Mouse (Mus musculus) kidney, adult 18-20 months (tissue): ENCODE data around the gene Tomm6.

Experiments used
- DNase-seq: peaks from one replicate; pipeline ENCODE4 v3.0.0; 2021

Tomm6 gene

DNA sequence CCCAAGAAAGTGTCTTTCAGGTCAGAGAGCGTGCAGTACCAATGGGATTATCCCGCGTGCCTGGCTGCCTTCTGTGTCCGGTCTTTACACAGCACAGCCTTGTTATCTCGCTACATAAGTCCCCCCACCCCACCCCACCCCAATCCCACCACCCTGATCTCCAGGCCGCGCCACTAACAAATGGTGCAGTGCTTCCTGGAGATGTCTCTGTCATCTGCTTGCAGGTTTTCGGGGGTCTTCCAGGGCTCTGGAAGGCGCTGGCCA lies at the start of gene Tomm6:
Gene Tomm6 (minus strand): TSS at position 43 of the 264 bp plus-strand sequence.
- no peak for DNase-seq

- DNase-seq = peak; percentile 94
Observed at GRCm38 (mm10) chr17:47737271-47738065, 49.3 kb upstream of the Tomm6 start.

- peak; percentile 98 for DNase-seq
Observed at GRCm38 (mm10) chr17:47736856-47737255, 48.7 kb upstream of the Tomm6 start, which contains the start of gene Tfeb. Tfeb (plus strand) TSS chr17:47737030.

DNA sequence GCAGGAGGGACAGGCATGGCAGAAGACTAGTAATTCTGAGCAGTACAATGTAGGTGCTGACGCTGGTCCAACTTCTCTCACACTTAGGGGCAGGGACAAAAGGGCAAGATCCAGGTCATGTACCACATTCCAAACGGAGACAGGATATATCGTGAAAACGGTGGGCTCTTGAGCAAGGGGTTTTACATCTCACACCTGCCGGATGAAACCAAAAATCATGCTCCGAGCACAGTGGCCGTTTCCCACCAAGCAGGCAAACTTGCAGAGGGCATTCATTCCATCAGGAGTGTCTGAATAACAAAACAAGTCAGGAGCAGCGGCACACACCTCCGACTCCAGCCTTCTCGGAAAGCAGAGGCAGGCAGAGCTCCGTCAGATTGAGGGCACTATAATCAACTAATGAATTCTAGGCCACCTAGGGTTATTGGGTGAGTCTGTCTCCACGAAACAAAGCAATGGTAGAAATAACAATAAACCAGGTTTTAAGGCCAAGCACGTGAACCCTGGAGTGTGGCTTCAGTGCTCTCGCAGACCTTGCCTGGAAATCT lies 47.4 kb upstream of the Tomm6 start:
- DNase-seq = no peak

GRCm38 (mm10) chr17:47730633-47731575 lies 42.7 kb upstream of the Tomm6 start:
- no peak for DNase-seq

DNA sequence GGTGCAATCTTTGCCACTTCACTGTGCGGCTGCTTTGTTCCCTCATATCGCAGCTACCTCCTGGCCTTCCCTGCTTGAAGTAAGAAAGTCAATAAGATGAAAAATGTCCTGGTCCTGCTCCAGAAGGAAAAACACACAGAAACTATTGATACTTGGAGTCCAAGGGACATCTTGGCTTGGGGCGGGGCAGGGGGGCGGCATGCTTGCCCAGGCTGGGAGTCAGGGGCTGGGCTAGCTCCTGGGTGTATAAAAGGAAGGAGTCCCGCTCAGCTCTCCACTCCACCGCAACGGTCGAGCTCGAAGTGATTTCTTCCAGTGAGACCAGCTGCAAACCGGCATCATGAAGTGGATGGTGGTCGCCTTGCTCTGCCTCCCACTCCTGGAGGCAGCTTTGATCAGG lies 38.4 kb upstream of the Tomm6 start, which contains the start of gene Pgc:
Gene Pgc (plus strand): TSS at position 277 of the 400 bp plus-strand sequence.
- DNase-seq = no peak

- no peak for DNase-seq
Observed at GRCm38 (mm10) chr17:47721183-47721582, 33.0 kb upstream of the Tomm6 start.

DNA sequence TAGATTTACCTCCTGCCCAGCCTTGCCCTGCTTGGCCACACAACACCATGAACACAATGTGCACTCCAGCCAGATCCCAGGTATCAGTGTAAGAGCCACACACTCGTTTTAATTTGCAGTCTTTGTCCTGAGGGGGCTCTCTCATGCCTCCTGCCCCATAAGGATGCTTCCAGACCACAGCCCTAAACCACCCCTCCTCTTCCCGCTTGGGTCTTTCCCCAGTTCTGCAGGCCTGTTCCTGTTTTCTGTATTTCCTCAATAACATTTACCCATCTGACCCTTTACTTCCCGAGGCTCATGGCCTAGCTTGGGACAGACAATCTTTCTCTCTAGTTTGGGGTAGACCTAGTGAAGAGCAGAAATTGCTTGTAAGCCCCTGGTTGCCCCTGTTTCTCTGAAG lies 26.9 kb upstream of the Tomm6 start:
- no peak for DNase-seq

GRCm38 (mm10) chr17:47712889-47713571 lies 24.8 kb upstream of the Tomm6 start:
- no peak for DNase-seq

- DNase-seq = no peak
Observed at GRCm38 (mm10) chr17:47711883-47712282, 23.7 kb upstream of the Tomm6 start.

DNA sequence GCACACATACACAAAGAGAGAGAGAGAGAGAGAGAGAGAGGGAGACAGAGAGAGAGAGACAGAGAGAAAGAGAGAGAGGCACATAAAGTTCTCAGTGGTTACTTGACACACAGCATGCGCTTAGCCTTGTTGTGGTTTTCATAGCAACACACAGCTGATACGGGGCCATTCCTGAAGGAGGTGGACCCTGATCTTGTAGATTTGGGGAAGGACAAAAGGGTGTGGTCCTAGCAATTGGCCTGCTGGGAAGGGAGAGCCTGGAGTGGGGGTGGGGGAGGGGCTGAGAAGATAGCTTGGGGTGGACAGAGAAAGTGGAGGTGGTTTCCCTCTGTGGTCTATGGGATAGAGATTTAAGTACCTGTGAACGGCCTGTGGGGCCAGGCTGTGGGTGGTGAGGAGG lies 21.9 kb upstream of the Tomm6 start:
- DNase-seq = no peak

GRCm38 (mm10) chr17:47708972-47709371 lies 20.8 kb upstream of the Tomm6 start:
- no peak for DNase-seq

- DNase-seq = peak; percentile 30
Observed at GRCm38 (mm10) chr17:47707961-47708360, 19.8 kb upstream of the Tomm6 start.

DNA sequence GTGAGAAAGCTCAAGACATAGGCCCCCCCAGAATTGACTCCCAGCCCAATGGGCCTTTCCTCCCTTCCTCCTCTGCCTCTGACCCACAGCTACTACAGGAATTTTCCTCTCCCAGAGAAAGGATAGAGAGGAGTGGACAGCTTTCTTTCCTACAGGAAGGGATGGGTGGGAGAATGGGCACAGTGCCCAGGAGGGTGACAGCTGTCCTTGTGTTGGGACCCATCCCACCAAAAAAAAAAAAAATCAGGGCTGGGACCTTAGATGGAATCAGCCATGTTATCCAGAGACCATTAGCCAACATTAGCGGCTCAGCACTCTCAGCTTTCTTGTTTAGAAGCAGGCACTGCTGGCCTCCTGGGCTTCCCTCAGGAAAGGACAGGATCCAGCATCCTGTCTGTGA lies 18.0 kb upstream of the Tomm6 start:
- no peak for DNase-seq

DNA sequence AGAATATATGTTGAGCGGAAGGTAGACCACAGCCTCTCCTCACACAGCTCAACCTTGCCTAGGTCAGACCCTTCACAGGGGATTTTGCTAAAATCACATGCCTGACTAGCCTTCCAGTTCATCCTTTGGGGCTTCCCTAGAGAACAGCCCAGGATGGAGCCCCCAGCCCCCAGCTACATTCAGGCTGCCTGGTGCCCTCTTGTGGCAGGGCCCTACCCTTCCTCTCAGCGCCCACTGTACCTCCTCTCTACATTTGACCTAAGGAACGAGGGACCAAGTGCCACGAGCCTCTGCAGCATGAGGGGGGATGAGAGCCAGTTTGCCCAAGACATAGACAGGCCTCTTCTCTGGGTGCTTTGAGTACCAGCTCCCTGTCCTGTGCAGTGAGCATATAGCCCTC lies 16.5 kb upstream of the Tomm6 start:
- DNase-seq = no peak

DNA sequence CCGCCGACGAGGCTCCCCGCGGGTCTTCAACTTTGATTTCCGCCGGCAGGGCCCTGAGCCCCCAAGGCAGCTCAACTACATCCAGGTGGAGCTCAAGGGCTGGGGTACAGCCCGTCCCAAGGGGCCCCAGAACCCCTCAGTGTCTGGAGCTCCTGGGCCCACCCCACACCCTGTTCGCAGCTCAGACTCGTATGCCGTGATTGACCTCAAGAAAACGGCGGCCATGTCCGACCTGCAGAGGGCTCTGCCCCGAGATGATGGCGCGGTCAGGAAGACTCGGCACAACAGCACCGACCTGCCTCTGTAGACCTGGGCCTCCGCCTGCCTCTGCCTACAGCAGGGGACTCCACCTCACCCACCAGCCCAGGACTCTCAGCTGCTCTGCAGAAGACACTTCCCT lies 15.4 kb upstream of the Tomm6 start:
- no peak for DNase-seq

- DNase-seq = no peak
Observed at GRCm38 (mm10) chr17:47702548-47703345, 14.6 kb upstream of the Tomm6 start.

GRCm38 (mm10) chr17:47701793-47702192 lies 13.6 kb upstream of the Tomm6 start:
- no peak for DNase-seq

DNA sequence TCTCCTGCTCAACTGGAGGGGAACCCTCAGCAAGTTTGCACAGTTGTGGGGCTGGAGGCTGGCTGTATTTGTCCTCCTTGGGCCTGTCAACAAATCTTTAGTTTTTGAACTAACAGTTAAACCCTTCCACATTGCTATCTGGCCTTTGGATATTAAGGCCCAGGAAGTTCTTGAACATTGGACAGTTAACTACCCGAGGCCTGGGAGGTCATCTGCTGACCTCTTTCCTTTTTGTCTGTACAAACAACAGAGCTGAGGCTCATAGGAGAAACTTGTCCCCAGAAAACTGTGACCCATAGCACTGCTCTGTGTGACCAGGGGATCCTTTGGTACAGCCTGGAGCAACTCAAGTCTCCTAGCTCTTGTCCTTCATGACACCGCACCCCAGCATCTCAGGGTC lies 10.9 kb upstream of the Tomm6 start:
- no peak for DNase-seq

GRCm38 (mm10) chr17:47698156-47698555 lies 10.0 kb upstream of the Tomm6 start:
- DNase-seq = peak; percentile 69

GRCm38 (mm10) chr17:47695337-47695710 lies 7.1 kb upstream of the Tomm6 start:
- no peak for DNase-seq
